Mouse (Mus musculus) liver, postnatal 0 days (tissue): ENCODE measurements at regions not wholly inside any gene's neighbourhood (a gene's known extent, or its start where the extent isn't known, plus 50 kb on each side); places are given as distances from the start of the nearest gene placed in this dataset.

Source experiments
- ATAC-seq: fragments of 200-750 bp; cut with Nextera tagmentation; 2 replicates; pipeline ENCODE4 v1.8.0; 2017; ENCODE audit warnings: mild to moderate bottlenecking, moderate library complexity
- DNase-seq: peaks from one replicate; pipeline ENCODE4 v3.0.0-alpha.2; 2016
- H3K27ac ChIP-seq: fragments of 300-500 bp; sonication (generic); 2 replicates; pipeline ENCODE4 v1.5.1; 2014; ENCODE audit warnings: antibody characterized with exemption, moderate library complexity, mild to moderate bottlenecking, low read depth
- H3K27me3 ChIP-seq: fragments of 300-500 bp; sonication (generic); 2 replicates; pipeline ENCODE4 v1.6.1; 2014; ENCODE audit warnings: low read length, control low read depth, mixed read lengths; ENCODE audit not compliant: insufficient read depth
- H3K36me3 ChIP-seq: fragments of 300-500 bp; sonication (generic); replicated peaks from 2 replicates; pipeline ENCODE4 v1.6.1; 2014; ENCODE audit warnings: mild to moderate bottlenecking, control low read depth, low read length, moderate library complexity, mixed read lengths; ENCODE audit not compliant: insufficient read depth
- H3K4me1 ChIP-seq: fragments of 300-500 bp; sonication (generic); 2 replicates; pipeline ENCODE4 v1.6.1; 2014; ENCODE audit warnings: antibody characterized with exemption, mild to moderate bottlenecking, control low read depth; ENCODE audit not compliant: insufficient read depth
- H3K4me2 ChIP-seq: fragments of 300-500 bp; sonication (generic); 2 replicates; pipeline ENCODE4 v1.6.1; 2014; ENCODE audit warnings: low read depth, mild to moderate bottlenecking, low read length, moderate library complexity, mixed read lengths
- H3K4me3 ChIP-seq: fragments of 300-500 bp; sonication (generic); 2 replicates; pipeline ENCODE4 v1.5.1; 2014; ENCODE audit warnings: low read depth, low read length
- H3K9ac ChIP-seq: fragments of 300-500 bp; sonication (generic); replicated peaks from 2 replicates; pipeline ENCODE4 v1.6.1; 2014; ENCODE audit warnings: mild to moderate bottlenecking, moderate library complexity
- H3K9me3 ChIP-seq: fragments of 300-500 bp; sonication (generic); 2 replicates; pipeline ENCODE4 v1.6.1; 2016; ENCODE audit warnings: mild to moderate bottlenecking, control low read depth, low read length, mixed read lengths
- CTCF ChIP-seq: sonication (generic); IDR thresholded peaks from 2 replicates; pipeline ENCODE4 v1.5.1; 2016; ENCODE audit warnings: antibody characterized with exemption, low read depth
- EP300 ChIP-seq: IDR thresholded peaks from 2 replicates; pipeline ENCODE4 v1.6.1; 2016; ENCODE audit warnings: antibody characterized with exemption, low read depth, mild to moderate bottlenecking
- WGBS: fragments of 180-500 bp; shearing (Covaris S2); extraction: QIAGEN DNeasy Blood & Tissue Kit; methylation state at CpG from one replicate; pipeline ENCODE4 v1.1.7; 2014; ENCODE audit not compliant: insufficient replicate concordance; 5-methylcytosine and 5-hydroxymethylcytosine counted together

DNA sequence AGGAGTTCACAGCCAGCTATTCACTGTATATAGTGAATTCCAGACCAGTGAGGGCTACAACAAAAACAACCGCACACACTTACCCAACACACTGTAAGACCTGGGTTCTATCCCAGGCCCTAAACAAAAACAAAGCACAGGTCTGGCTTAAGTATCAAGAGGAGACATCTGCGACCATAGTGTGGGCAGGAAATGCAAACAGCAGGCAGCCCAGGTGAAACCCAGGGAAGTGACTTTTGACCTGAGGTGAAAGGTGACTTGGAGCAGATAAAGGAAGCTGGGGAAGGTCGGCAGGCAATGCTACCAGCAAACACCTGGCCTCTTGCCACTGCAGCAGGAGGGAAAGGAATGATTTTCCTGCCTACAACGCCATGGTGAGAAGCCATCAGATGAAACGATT is 92.0 kb upstream of the Serbp1 start:
- 42% methylated on average over 5 of the region's 5 CpGs for WGBS
- Histone ChIP-seq H3K4me2 (no peak overlapping the region), H3K27me3 (no peaks in the 10 kb centered on the region), H3K9ac (no peak overlapping the region), H3K9me3 (no peaks in the 10 kb centered on the region), H3K4me3 (no peak overlapping the region), H3K36me3 (no peaks in the 10 kb centered on the region), H3K27ac (peak overlapping the region; percentile 45), H3K4me1 (peaks cover 26% of the 10 kb centered on the region)
- DNase-seq (no peak), ATAC-seq (no peak; the same call in 1 of the 2 replicates)
- TF ChIP-seq EP300, result no peak
- no peak for TF ChIP-seq CTCF

DNA sequence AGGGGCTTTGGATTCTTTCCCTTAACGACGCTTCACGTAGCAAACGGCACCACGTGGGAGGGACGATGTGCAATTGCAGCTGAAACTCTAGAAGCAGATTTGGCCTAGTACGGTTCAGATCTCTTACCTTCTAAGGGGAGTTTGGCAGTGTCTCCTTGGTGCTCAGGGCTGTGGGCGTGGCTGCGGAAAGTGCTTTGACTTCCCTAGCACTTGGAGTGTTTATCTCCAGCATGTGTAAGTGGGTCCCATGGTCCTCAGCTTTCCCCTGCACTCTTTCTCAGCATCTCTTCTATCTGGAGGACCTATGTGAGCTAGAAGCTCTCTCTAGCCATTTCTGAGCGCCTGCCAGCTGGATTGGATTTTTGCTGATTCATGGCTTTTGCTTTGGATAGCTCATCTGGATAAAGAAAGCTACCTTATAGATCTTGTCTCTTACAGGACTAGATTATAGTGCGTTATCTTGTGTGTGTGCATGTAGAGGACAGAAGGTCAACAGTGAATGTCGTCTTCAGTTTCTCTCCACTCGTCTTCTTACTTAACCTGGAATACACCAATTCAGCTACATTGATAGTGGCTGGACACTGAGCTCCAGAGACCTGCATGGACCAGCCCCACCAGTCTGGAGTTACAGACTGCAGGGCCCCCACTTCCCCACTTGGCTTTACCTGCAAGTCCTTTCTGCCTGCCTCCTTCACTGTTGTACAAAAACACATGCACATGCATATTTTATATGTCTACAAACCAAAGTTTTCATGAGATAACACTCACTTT is 92.8 kb upstream of the Serbp1 start:
- Histone ChIP-seq H3K36me3 (no peaks in the 10 kb centered on the region), H3K4me2 (no peak overlapping the region), H3K27me3 (no peaks in the 10 kb centered on the region), H3K27ac (no peak overlapping the region), H3K9me3 (no peaks in the 10 kb centered on the region), H3K4me1 (peaks cover 23% of the 10 kb centered on the region), H3K4me3 (no peak overlapping the region), H3K9ac (no peak overlapping the region)
- no peak for ATAC-seq
- no peak for TF ChIP-seq EP300
- TF ChIP-seq CTCF, result no peak
- 64% methylated on average over 13 of the region's 13 CpGs for WGBS
- no peak for DNase-seq

DNA sequence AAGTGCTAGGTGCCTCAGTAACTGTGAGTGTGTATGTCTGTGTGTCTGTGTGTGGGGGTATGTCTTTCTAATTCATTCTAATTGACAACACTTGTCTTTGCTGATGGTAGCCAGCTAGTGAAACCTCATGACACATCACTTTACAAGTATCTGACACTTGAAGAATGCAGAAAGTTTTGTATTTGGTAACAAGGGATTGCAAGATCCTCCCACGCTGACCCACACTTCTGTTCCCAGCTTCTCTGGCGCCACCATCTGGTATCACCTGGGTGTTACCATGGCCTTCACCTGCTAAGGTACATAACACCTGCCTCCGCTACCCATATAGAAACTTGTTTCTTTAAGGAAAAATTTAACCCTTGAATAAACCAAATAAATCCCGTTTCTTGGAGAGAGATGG is 95.8 kb upstream of the Serbp1 start:
- ATAC-seq (peak; percentile 51; the same call in 1 of the 2 replicates), DNase-seq (peak; percentile 79)
- 37% methylated on average over 4 of the region's 4 CpGs for WGBS
- peaks cover 14% of the 10 kb centered on the region; the same call in 1 of the 2 replicates for H3K4me1 ChIP-seq
- no peak overlapping the region for H3K27ac ChIP-seq
- no peak overlapping the region for H3K4me2 ChIP-seq
- H3K36me3 ChIP-seq, result no peaks in the 10 kb centered on the region
- H3K9me3 ChIP-seq, result no peaks in the 10 kb centered on the region
- no peak overlapping the region for H3K4me3 ChIP-seq
- TF ChIP-seq CTCF, result peak; percentile 88
- no peak for TF ChIP-seq EP300
- no peak overlapping the region for H3K9ac ChIP-seq
- no peaks in the 10 kb centered on the region for H3K27me3 ChIP-seq

DNA sequence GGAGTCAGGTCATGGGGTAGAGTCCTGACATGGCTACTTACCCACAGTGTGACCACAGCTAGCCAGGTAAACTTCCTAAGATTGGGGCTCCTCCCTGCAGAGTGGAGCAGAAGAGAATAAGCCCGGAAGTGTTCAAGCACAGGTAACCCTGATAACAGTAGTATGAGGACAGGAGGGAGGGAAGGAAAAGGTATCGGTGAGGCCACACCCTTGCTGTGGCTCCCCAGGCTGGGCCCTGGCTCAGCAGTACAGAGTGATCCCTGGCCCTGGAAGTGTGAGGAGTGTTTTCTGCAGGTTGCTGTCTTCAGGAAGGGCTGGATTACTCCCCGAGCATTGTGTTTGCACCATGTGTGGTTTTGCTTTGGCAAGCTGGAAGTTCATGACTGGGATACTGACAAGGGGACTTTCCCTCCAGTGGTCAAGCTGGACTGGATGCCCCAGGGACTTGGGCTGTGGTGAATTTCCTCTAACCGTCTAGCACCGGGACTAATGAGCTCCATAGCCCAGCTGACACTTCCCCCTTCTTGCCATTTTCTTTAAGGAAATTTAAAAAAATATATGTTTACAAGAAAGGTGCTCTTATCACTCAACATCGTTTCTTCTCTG is 97.2 kb upstream of the Serbp1 start:
- H3K27ac ChIP-seq, result no peak overlapping the region
- no peak overlapping the region for H3K4me3 ChIP-seq
- TF ChIP-seq EP300, result no peak
- no peak for ATAC-seq
- no peak overlapping the region for H3K9ac ChIP-seq
- WGBS, result 61% methylated on average over 6 of the region's 6 CpGs
- H3K36me3 ChIP-seq, result no peaks in the 10 kb centered on the region
- H3K4me1 ChIP-seq, result 0 out of 2 replicates have a peak, but pooled peaks cover 7% of the 10 kb centered on the region
- no peaks in the 10 kb centered on the region for H3K9me3 ChIP-seq
- H3K4me2 ChIP-seq, result no peak overlapping the region
- DNase-seq, result no peak
- H3K27me3 ChIP-seq, result no peaks in the 10 kb centered on the region

DNA sequence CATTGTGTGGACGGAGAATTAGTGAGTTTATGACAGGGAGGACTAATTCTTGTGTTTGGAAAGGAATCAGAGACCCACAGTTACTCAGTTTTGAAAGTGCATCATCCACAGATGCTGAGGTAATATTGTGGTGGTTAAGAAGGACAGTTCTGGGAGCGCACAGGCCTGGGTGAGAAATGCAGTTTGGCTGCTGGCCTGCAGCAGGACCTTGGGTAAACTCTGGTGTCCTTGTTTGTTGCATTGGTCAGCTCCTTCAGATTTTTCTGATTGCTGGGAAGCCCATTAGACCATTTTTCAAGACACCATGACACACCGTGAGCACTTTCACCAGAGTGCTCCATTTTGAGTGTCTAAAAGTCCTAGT is 99.0 kb upstream of the Serbp1 start:
- no peak overlapping the region for H3K9ac ChIP-seq
- DNase-seq (no peak), ATAC-seq (no peak)
- no peak overlapping the region for H3K4me3 ChIP-seq
- 0 out of 2 replicates have a peak, but pooled peaks cover 3% of the 10 kb centered on the region for H3K4me1 ChIP-seq
- H3K27me3 ChIP-seq, result no peaks in the 10 kb centered on the region
- no peak overlapping the region for H3K4me2 ChIP-seq
- TF ChIP-seq CTCF (no peak), EP300 (no peak)
- H3K36me3 ChIP-seq, result no peaks in the 10 kb centered on the region
- H3K27ac ChIP-seq, result no peak overlapping the region
- 86% methylated on average over 3 of the region's 3 CpGs for WGBS
- no peaks in the 10 kb centered on the region for H3K9me3 ChIP-seq

DNA sequence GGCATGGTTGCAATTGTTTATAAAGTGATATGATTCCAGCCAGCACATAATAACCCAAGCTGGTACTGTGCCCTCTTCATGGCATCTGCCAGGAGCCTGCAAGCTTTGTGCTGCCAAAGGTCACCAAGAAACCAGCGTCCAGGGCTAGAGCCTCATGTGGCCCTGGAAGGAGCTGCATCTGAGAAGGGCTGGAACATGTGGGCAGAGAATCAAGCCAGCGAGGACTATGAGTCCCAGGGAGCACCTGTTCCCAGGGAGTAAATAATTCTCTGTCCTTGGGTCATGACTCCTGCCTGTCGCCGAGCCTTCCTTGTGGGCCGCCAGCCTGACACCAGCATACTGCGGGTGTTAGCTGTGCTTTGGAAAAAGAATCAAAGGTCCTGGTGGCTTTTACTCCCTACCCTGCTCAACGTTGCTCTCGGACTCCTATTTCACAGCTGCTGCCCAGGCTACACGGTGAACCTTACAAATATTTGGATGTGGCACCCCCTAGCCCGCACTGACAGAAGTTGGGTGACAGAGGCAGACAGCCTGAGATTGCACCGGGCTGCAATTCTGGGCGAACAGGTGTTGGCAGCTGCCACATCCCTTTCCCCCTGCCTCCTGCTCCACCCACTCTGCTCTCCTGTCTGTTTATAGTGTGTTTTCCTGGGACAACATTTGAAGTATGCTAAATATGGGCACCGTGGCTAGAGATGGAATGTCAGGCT is 99.5 kb upstream of the Serbp1 start:
- H3K9ac ChIP-seq, result no peak overlapping the region
- peak; percentile 17; the same call in 1 of the 2 replicates for ATAC-seq
- 0 out of 2 replicates have a peak, but pooled peaks cover 2% of the 10 kb centered on the region for H3K4me1 ChIP-seq
- DNase-seq, result no peak
- H3K4me3 ChIP-seq, result no peak overlapping the region
- H3K4me2 ChIP-seq, result no peak overlapping the region
- H3K36me3 ChIP-seq, result no peaks in the 10 kb centered on the region
- H3K9me3 ChIP-seq, result no peaks in the 10 kb centered on the region
- 62% methylated on average over 13 of the region's 13 CpGs for whole genome bisulfite sequencing
- H3K27me3 ChIP-seq, result no peaks in the 10 kb centered on the region
- H3K27ac ChIP-seq, result no peak overlapping the region
- TF ChIP-seq CTCF (peak; percentile 36), EP300 (no peak)
